Mouse (Mus musculus) intestine, embryonic 14.5 days (tissue): ENCODE data around the gene 1810046K07Rik. TPM values are rescaled to one million over a fixed set of nuclear protein-coding genes. Genes with fewer than 3 reads are reported as not detected.

Source experiments
- ATAC-seq: fragments of 200-750 bp; cut with Nextera tagmentation; replicated peaks from 2 replicates; pipeline ENCODE4 v1.8.0; 2017; ENCODE audit warnings: low read depth, moderate number of reproducible peaks, moderate TSS enrichment, moderate library complexity; ENCODE audit not compliant: low FRiP score, low TSS enrichment
- DNase-seq: peaks from one replicate; pipeline ENCODE4 v3.0.0-alpha.2; 2018; ENCODE audit warnings: low spot score
- H3K27ac ChIP-seq: fragments of 300-500 bp; sonication (generic); 2 replicates; pipeline ENCODE4 v1.5.1; 2014; ENCODE audit warnings: low read depth, mild to moderate bottlenecking, control low read depth
- H3K27me3 ChIP-seq: fragments of 300-500 bp; sonication (generic); replicated peaks from 2 replicates; pipeline ENCODE4 v1.6.1; 2014; ENCODE audit warnings: low read length, control low read depth; ENCODE audit not compliant: control insufficient read depth, insufficient read depth
- H3K36me3 ChIP-seq: fragments of 300-500 bp; sonication (generic); 2 replicates; pipeline ENCODE4 v1.6.1; 2014; ENCODE audit warnings: low read length, control low read depth; ENCODE audit not compliant: control insufficient read depth, insufficient read depth
- H3K4me1 ChIP-seq: fragments of 300-500 bp; sonication (generic); replicated peaks from 2 replicates; pipeline ENCODE4 v1.6.1; 2014; ENCODE audit warnings: low read length, control low read depth, mixed read lengths; ENCODE audit not compliant: control insufficient read depth, insufficient read depth
- H3K4me2 ChIP-seq: fragments of 300-500 bp; sonication (generic); 2 replicates; pipeline ENCODE4 v1.6.1; 2014; ENCODE audit warnings: low read length
- H3K4me3 ChIP-seq: fragments of 300-500 bp; sonication (generic); 2 replicates; pipeline ENCODE4 v1.5.1; 2014; ENCODE audit warnings: low read depth, low read length, control low read depth, mixed read lengths
- H3K9ac ChIP-seq: fragments of 300-500 bp; sonication (generic); 2 replicates; pipeline ENCODE4 v1.6.1; 2014; ENCODE audit warnings: mild to moderate bottlenecking, low read length
- H3K9me3 ChIP-seq: fragments of 300-500 bp; sonication (generic); 2 replicates; pipeline ENCODE4 v1.6.1; 2016; ENCODE audit warnings: low read length, control low read depth; ENCODE audit not compliant: control insufficient read depth
- WGBS: fragments of 180-500 bp; shearing (Covaris S2); extraction: QIAGEN DNeasy Blood & Tissue Kit; methylation state at CpG from one replicate; pipeline ENCODE4 v1.1.7; 2014; 5-methylcytosine and 5-hydroxymethylcytosine counted together
- polyA plus RNA-seq: library from polyadenylated mRNA; unstranded; fragments of >200 nt; fragmentation: Nextera tagmentation; extraction: Ambion mirVana; gene quantifications from 2 replicates; pipeline ENCODE4 v1.2.1, GENCODE M21; 2014

1810046K07Rik gene
- polyA plus RNA-seq, 1 experiment from 2014 or later, result not detected

DNA sequence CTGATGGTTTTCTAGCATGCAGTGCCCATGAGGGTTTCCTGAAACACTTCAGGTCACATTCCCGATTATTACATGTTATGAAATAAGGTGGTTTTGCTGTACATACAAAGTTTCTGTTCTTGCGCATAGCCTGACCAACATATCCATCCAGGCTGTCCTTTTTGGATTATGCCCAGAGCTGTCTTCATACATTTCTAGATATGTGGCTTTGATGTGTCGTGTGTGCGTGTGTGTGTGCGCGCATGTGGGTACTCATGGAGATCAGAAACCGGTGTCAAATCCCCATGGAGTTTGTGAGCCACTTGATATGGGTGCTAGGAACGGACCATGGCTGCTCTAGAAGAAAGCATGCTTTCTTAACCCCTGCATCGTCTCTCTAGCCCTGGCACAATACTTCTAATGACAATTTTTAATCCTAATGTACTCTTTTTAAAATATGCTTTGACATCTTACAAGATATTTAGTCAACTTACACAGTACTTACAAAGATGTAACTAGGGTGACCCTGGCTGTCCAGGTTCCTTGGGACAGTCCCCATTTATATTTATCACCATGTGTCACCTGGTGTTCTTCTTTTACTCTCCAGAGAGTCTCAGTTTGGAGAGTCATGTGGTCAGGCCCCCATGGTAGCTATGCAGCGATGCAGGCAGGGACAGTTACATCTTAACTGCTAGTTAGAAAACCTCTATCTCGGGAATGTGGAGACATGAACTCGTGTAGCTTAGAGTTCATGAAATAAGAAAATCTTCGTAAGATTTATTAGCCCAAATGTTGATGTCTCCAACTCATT, 2.9 kb upstream of the 1810046K07Rik start:
- no peak for ATAC-seq
- Histone ChIP-seq H3K4me3 (no peak overlapping the region), H3K4me1 (no peaks in the 10 kb centered on the region), H3K9ac (no peak overlapping the region), H3K4me2 (no peak overlapping the region), H3K27me3 (no peaks in the 10 kb centered on the region), H3K9me3 (no peaks in the 10 kb centered on the region), H3K36me3 (no peaks in the 10 kb centered on the region), H3K27ac (no peak overlapping the region)
- DNase-seq, result no peak
- 88% methylated on average over 13 of the region's 13 CpGs for WGBS

GRCm38 (mm10) chr9:51327555-51327903, 1.2 kb downstream of the 1810046K07Rik start:
- DNase-seq (no peak), ATAC-seq (no peak)
- Histone ChIP-seq H3K4me2 (no peak overlapping the region), H3K36me3 (no peaks in the 10 kb centered on the region), H3K9ac (no peak overlapping the region), H3K4me1 (no peaks in the 10 kb centered on the region), H3K9me3 (no peaks in the 10 kb centered on the region), H3K27ac (no peak overlapping the region), H3K4me3 (no peak overlapping the region), H3K27me3 (no peaks in the 10 kb centered on the region)
- WGBS, result 80% methylated on average over 5 of the region's 5 CpGs

DNA sequence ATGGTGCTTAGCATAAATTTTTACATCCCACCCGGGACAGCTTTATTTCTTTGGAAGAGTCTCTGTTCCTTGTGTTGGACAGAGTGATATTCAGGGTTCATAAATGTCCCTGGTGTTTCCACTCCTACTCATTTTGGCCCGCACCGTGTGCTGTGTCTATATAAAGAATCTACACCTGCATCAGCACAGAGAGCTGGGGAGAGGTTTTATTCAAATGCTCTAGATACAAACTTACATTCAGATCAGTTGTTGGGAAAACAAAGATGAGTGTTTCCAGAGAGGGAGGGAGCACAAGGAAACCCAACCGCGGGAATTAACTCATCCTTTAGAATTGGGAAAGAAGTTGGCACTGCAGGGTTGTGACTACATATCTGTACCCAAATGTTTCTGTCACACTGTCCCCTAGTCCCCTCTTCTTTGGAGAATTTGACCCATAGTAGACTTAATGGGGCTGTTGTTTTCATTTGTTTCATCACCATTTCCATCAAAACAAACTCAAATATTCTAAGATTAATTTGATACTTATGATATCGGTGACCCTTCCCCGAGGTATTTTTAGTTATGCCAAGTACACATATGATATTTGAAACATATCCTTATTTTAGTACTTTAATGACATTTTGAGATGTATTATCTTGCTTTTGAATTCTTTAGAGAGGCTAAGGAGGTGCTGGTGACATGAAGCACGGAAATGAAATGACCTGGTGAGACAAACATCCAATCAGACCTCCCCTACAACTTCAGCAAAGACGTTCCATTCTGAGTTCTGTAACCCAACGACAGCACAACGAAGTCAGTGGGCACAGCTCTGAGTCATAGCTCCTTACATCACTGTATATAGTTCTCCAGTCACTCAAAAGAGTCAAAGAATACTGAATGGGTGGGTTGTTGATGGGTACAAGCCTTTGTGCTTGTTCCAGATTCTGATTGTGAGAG, 1.8 kb downstream of the 1810046K07Rik start:
- H3K9ac ChIP-seq, result no peak overlapping the region
- WGBS, result 83% methylated on average over 11 of the region's 11 CpGs

GRCm38 (mm10) chr9:51324406-51325065, 4.2 kb downstream of the 1810046K07Rik start:
- Histone ChIP-seq H3K4me3 (no peak overlapping the region), H3K4me2 (no peak overlapping the region), H3K27me3 (no peaks in the 10 kb centered on the region), H3K9me3 (no peaks in the 10 kb centered on the region), H3K36me3 (no peaks in the 10 kb centered on the region), H3K4me1 (no peaks in the 10 kb centered on the region), H3K9ac (no peak overlapping the region), H3K27ac (no peak overlapping the region)
- no peak for DNase-seq
- ATAC-seq, result no peak
- 84% methylated on average over 7 of the region's 7 CpGs for WGBS

More for the DNA sequence above, 1.8 kb downstream of the 1810046K07Rik start:
- Histone ChIP-seq H3K4me1 (no peaks in the 10 kb centered on the region), H3K36me3 (no peaks in the 10 kb centered on the region), H3K9me3 (no peaks in the 10 kb centered on the region), H3K4me3 (no peak overlapping the region), H3K4me2 (no peak overlapping the region), H3K27ac (no peak overlapping the region), H3K27me3 (no peaks in the 10 kb centered on the region)
- DNase-seq, result no peak
- no peak for ATAC-seq

DNA sequence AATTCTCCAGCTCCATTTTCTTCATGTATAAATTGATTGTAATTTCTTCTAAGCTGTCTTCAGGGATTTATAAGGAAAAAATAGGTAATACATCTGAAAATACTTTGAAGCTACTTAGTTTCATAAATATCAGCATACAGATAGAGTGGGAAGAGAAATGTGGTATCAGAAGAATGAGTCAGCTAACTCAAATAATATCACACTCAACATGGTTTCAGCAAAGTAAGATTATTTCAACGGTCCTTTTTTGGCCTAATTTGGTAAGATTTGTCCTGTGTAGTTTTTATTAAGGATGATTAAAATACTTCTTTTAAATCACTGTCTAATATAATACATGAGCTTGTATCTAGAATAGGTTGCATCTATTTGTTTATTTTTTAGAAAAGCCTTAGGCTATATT, 8.6 kb downstream of the 1810046K07Rik start:
- no peaks in the 10 kb centered on the region for H3K4me1 ChIP-seq
- no peak overlapping the region for H3K27ac ChIP-seq
- ATAC-seq (no peak), DNase-seq (no peak)
- WGBS, result 85% methylated on average over 1 of the region's 1 CpGs
- H3K27me3 ChIP-seq, result no peaks in the 10 kb centered on the region
- H3K9ac ChIP-seq, result no peak overlapping the region
- no peak overlapping the region for H3K4me2 ChIP-seq
- no peak overlapping the region for H3K4me3 ChIP-seq
- no peaks in the 10 kb centered on the region for H3K9me3 ChIP-seq
- no peaks in the 10 kb centered on the region for H3K36me3 ChIP-seq

- no peak for ATAC-seq
- no peaks in the 10 kb centered on the region for H3K36me3 ChIP-seq
- WGBS, result 79% methylated on average over 4 of the region's 4 CpGs
- no peak overlapping the region for H3K4me2 ChIP-seq
- DNase-seq, result no peak
- no peaks in the 10 kb centered on the region for H3K27me3 ChIP-seq
- no peak overlapping the region for H3K4me3 ChIP-seq
- H3K9me3 ChIP-seq, result no peaks in the 10 kb centered on the region
- no peak overlapping the region for H3K9ac ChIP-seq
- no peaks in the 10 kb centered on the region for H3K4me1 ChIP-seq
- H3K27ac ChIP-seq, result no peak overlapping the region
Observed at GRCm38 (mm10) chr9:51318246-51318645, 10.5 kb downstream of the 1810046K07Rik start.

- DNase-seq (no peak), ATAC-seq (no peak)
- no peak overlapping the region for H3K9ac ChIP-seq
- 90% methylated on average over 4 of the region's 4 CpGs for WGBS
- no peak overlapping the region for H3K27ac ChIP-seq
- peaks cover 4% of the 10 kb centered on the region; the same call in 1 of the 2 replicates for H3K4me1 ChIP-seq
- no peaks in the 10 kb centered on the region for H3K27me3 ChIP-seq
- H3K36me3 ChIP-seq, result no peaks in the 10 kb centered on the region
- no peak overlapping the region for H3K4me3 ChIP-seq
- no peaks in the 10 kb centered on the region for H3K9me3 ChIP-seq
- no peak overlapping the region for H3K4me2 ChIP-seq
Observed at GRCm38 (mm10) chr9:51317322-51317721, 11.4 kb downstream of the 1810046K07Rik start.

GRCm38 (mm10) chr9:51315402-51316063, 13.2 kb downstream of the 1810046K07Rik start:
- no peaks in the 10 kb centered on the region for H3K36me3 ChIP-seq
- H3K27ac ChIP-seq, result no peak overlapping the region
- no peak overlapping the region for H3K4me2 ChIP-seq
- H3K4me1 ChIP-seq, result peaks cover 4% of the 10 kb centered on the region; the same call in 1 of the 2 replicates
- WGBS, result 59% methylated on average over 6 of the region's 6 CpGs
- H3K9ac ChIP-seq, result no peak overlapping the region
- no peak overlapping the region for H3K4me3 ChIP-seq
- DNase-seq, result no peak
- H3K27me3 ChIP-seq, result no peaks in the 10 kb centered on the region
- no peaks in the 10 kb centered on the region for H3K9me3 ChIP-seq
- ATAC-seq, result no peak
